Mouse (Mus musculus): ENCODE measurements at regions not wholly inside any gene's neighbourhood (a gene's known extent, or its start where the extent isn't known, plus 50 kb on each side); places are given as distances from the start of the nearest gene placed in this dataset.

- no peak for DNase-seq (ENCODE audit: low read depth in 1 of 2, low spot score in 2 of 2)
These were observed 72.6 kb downstream of the Icos start for GRCm38 (mm10) chr1:61050346-61050745.

DNA sequence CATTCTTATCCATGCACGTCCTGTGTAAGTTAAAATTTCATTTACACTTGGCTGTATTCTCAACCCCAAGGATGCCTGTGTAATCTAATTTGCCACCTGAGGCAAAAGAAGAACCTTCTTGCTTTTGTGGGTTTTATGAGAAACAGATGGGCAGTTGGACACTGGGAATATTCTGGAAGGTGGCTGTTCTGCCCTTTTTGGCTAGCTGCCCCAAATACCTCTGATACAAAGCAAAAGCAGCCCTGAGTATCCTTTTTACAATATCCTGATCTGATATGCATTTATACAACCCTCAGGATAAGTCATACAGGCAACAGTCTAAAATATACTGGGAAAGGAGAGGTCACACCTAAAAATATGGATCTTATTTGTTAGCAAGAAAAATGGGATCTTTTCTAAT lies 75.9 kb downstream of the Icos start:
- no peak for DNase-seq (ENCODE audit: low read depth in 1 of 2, low spot score in 2 of 2)

GRCm38 (mm10) chr1:61054391-61054790 lies 76.7 kb downstream of the Icos start:
- no peak for DNase-seq (ENCODE audit: low read depth in 1 of 2, low spot score in 2 of 2)

GRCm38 (mm10) chr1:61055176-61055575 lies 77.4 kb downstream of the Icos start:
- no peak for DNase-seq (ENCODE audit: low read depth in 1 of 2, low spot score in 2 of 2)

- DNase-seq (ENCODE audit: low read depth in 1 of 2, low spot score in 2 of 2) = no peak
These were observed 82.3 kb downstream of the Icos start for GRCm38 (mm10) chr1:61059910-61060536.

DNA sequence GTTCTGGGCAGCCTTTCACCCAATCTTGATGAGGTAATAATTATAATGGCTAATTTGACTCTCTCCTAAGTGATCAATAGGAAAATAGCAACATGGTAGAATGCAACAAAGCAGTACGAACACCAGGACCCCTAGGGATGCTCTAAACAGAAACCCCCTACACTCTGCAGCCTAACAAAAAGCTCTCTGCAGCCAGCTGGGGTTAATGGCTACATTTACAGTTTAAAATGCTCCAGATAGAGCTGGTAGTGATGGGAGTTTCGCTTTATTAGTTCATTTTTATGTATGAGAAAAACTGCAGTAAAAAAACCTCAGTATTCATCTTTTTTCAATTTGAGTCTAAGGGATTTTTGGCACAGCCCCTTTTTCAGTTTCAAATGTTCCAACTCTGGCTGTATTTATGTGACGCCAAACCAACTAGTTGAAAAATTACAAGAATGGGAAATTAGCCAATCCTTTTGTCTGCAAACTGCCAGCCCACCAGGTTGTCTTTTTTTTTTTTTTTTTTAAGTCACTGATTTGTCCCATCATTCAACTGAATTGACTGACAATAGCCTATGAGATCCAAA lies 84.2 kb downstream of the Icos start:
- no peak for DNase-seq (ENCODE audit: low read depth in 1 of 2, low spot score in 2 of 2)

DNA sequence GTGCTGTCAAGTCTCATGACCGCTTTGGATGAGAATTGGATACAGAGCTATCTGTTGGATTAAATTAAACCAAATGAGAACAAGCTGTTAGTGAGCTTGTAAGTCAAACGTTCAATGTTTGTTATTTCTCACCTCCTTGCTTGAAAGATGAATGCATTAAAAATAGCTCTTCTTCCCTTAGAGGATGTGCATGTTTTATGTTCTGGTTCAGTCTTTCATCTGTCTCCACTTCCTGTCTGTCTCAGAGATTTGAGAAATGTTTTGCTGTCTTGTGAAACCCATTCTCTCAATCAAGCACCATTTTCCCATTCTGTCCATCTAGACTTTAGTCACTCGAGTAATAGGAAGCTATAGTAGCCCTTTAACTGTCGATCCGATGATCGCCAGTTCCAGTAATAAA lies 90.4 kb downstream of the Icos start:
- DNase-seq (ENCODE audit: low read depth in 1 of 2, low spot score in 2 of 2) = no peak

GRCm38 (mm10) chr1:61074127-61074526 lies 96.4 kb downstream of the Icos start:
- no peak for DNase-seq (ENCODE audit: low read depth in 1 of 2, low spot score in 2 of 2)

- DNase-seq (ENCODE audit: low read depth in 1 of 2, low spot score in 2 of 2) = no peak
These were observed 97.6 kb downstream of the Icos start for GRCm38 (mm10) chr1:61075335-61075734.

DNA sequence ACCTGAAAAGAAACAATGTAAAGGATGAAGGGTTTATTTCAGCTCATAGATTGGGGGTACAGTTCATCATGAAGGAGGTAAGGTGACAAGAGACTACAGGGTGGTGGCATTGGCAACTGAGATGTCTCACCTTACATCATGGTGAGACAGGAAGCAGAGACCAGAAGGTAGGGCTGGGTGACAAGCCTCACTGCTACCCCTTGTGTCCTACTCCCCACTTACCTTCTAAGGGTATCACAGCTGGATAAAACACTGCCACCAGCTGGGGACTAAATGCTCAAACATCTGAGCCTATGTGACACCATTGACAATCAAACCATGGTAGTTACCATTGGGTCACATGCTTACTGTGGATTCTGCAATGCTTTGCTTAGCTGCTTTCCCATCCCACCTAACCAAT lies 107.0 kb downstream of the Icos start:
- no peak for DNase-seq (ENCODE audit: low read depth in 1 of 2, low spot score in 2 of 2)

DNA sequence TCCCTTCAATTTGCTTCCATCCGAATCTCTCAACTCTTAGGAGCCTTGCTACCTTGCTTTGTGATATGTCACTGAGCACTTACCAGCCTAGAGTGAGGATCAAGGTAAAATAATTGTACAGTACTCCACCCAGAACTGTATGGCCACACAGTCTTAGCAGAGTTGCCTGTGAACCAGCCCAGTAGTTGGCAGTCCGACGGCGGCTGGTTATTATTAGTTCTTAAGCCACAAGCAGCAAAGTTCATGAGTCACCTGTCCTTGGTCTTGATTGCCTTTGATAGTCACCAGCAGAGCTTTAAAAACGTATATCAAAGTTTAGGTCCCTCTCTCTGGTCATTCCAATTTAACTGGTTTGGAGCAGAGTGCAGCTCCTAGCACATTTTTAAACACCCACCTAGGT lies 109.1 kb downstream of the Icos start:
- no peak for DNase-seq (ENCODE audit: low read depth in 1 of 2, low spot score in 2 of 2)

DNA sequence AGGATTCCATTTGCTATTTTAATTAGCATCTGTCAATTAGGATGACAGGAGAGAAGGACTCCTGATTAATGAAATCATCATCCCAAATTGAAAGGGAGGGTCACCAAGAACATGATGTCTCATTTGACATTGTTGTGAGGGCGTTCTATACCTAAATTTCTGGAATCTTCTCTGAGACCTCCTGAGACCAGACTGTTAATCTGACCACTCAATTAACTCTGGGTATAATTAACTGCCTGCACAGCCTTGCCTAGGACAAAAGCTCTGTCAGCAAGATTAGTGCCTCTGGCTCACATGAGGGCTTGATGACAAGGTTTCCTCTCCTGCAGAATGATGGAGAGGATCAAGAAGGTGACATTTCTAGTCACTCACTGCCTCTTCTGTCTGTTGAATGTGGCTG lies 113.1 kb downstream of the Icos start:
- no peak for DNase-seq (ENCODE audit: low read depth in 1 of 2, low spot score in 2 of 2)

DNA sequence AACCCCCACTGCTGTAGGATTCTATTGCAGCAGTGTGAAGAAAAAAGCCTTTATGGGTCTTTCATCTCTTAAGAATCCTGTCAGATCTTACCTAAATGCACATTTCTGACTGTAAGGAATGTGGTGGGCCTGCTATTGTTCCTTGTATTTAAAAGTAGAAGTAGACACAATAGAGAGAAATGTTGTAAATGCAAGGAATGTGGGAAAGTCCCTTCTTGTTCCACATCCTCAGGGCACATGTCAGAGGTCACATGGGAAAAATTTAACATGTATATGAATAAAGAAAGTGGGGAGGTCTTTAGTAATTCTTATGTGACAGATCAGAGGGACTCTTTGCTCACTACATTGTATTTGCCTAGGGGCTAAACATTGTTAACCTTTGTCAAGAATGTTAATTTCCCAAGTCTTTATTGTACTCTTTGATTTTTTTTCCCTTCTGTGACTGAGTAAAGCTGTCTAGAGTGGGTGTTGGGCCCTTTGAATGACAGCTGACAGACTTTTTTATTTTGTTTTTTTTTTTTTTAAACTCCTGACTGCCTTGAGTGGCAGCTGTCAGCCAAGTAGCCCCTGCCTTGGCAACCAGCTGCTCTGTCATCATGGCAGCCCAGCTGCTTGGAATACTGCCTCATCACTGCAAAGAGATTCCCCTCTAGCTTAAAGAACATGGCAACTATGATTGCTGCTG lies 117.9 kb downstream of the Icos start:
- DNase-seq (ENCODE audit: low read depth in 1 of 2, low spot score in 2 of 2) = no peak

DNA sequence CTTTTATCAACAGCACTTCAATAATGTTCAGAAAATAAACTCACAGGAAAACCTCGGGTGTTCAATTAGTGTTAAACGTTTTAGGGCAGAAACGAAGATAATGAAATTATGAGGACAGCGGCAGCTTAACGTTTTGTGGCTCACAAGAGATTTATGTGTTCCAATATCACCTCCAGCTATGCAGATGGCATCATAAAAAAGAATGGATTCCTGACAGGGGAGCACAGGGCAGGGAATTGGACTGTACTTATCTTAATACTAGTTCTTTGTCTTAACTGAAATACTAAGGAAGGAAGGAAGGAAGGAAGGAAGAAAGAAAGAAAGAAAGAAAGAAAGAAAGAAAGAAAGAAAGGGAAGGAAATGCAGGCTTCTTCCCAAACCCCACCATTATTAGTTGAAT lies 121.6 kb downstream of the Icos start:
- no peak for DNase-seq (ENCODE audit: low read depth in 1 of 2, low spot score in 2 of 2)

DNA sequence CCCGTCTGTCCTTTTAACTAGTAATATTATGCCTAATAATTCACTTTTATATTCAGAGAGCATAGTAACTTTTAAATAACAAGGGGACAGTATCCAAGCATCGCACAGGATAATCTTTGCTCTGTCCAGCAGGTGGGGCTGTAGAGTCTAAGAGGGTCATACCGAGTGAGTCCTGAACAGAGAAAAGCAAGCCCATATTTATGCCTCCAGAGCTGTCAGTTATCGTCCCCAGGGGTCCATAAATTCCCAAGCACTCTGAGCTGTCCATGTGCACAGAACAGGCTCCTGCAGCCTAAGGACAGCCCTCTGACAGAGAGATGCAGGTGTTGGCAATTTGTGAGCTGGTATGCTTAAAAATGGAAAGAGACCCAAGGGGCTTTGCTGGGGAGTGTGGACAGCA lies 124.0 kb downstream of the Icos start:
- DNase-seq (ENCODE audit: low read depth in 1 of 2, low spot score in 2 of 2) = no peak

DNA sequence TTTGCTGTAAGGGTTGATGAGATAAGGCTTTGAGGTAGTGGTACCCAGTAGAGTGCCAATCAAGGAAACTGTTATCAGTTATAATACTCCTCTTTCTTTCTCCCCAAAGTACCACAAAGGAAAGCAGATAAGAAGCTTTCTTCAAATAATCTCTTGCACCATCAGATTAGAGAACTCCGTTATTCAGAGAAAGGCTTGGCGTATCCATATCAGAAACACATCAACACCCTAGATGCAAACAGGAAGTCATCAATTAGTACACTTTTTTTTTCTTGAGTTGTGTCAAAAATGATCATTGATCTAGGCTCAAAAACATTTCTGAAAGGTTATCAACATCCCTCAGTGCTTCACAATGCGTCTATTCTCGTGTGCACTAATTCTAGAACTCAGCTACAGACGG lies 124.6 kb downstream of the Icos start:
- DNase-seq (ENCODE audit: low read depth in 1 of 2, low spot score in 2 of 2) = no peak

- no peak for DNase-seq (ENCODE audit: low read depth in 1 of 2, low spot score in 2 of 2)
These were observed 125.9 kb downstream of the Icos start for GRCm38 (mm10) chr1:61103581-61103980.

DNA sequence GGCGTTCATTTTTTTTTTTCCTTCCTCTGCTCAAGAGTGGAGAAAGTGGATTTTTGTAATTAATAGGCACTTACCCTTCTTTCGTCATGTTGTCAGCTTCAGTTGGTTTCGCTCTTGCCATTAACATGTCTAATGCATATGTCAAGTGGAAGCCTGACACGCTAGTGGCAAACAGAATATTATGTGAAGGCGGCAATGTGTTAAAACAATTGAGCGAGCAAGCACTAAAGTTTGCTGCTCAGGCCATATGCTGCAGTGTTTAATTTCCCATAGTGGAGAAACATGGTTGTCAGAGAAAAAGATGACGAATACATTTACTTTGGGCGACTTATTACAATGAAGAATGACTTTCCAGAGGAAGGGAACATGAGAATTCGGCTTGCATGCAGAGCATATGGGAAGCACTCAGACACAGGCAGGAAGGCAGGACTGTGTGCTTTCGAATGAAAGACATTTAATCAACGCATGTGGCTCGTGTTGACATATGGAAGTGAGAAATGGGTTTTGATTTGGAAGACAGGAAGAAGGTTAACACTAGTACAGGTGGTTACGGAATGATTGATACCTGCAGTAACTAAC lies 134.1 kb downstream of the Icos start:
- no peak for DNase-seq (ENCODE audit: low read depth in 1 of 2, low spot score in 2 of 2)

DNA sequence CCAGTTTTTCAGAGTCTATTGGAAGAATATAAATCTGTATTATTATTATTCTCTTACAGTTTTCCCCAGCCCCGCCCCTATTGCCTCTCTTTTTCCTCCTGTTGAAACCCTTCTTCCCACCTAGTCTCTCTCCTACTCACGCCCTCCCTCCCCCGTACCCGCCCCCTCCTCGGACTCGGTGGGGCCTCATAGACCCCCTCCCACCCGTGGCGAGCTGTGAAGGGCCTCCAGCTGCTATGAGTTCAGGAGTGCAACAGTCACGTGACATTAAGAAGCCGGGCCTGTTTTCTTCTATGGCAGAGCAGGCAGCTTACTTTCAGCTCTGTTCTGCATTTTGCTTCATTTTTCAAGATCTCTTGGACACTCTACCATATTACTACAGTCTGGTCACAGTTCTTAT lies 139.8 kb downstream of the Icos start:
- DNase-seq (ENCODE audit: low read depth in 1 of 2, low spot score in 2 of 2) = no peak

DNA sequence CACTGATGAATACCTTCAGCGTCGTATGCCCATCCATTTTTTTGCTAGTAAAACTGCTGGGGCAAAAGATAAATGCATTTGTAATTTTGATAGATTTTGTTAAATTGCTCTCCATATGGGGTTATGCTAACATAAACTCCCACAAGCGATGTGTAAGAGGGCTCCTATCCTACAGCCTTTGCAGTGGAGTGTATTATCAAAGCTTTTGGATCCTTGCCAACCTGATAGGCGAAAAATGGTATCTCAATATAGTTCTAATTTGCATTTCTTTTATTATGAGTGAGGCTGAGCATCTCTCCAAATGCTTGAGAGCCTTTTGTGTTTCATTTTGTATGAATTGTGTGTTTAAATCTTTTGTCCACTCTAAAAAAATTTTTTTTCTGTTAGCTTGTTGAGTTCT lies 140.3 kb downstream of the Icos start:
- DNase-seq (ENCODE audit: low read depth in 1 of 2, low spot score in 2 of 2) = no peak

DNA sequence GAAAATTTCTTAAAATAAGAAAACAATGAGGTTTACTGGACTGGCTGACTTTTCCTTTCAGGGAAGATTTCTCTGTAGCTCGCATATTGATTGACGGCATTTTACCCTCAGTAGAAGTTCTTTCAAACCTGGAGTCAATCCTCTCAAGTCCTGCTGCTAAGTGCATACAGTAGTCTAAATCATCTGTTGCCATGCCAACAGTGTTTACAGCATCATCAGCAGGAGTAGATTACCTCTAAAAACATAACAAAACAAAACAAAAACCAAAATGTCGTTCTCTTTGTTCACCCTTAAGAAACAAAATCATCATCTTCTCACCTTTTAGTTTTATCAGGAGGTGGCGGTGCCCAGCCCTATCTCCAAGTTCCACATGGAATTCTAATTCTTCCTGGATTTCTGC lies 143.8 kb downstream of the Icos start:
- no peak for DNase-seq (ENCODE audit: low read depth in 1 of 2, low spot score in 2 of 2)

- DNase-seq (ENCODE audit: low read depth in 1 of 2, low spot score in 2 of 2) = no peak
These were observed 147.4 kb downstream of the Icos start for GRCm38 (mm10) chr1:61125127-61125526.
